Mouse (Mus musculus): Measurements from ENCODE around the gene Tnfrsf1b.

- no peak for TF ChIP-seq POLR2A (IDR thresholded peaks at IDR 0.05; ENCODE audit: insufficient read length, low read depth)
- no peak for TF ChIP-seq REST (IDR thresholded peaks at IDR 0.05; ENCODE audit: insufficient read depth, insufficient read length)
- TF ChIP-seq MAX (IDR thresholded peaks at IDR 0.05; ENCODE audit: low read depth), result no peak
- TF ChIP-seq USF1 (IDR thresholded peaks at IDR 0.05; ENCODE audit: low read depth), result no peak
- TF ChIP-seq TCF3 (IDR thresholded peaks at IDR 0.05; ENCODE audit: insufficient read length, low read depth), result no peak
- TF ChIP-seq CEBPB (IDR thresholded peaks at IDR 0.05; ENCODE audit: insufficient read depth, poor library complexity, severe bottlenecking), result no peak
- no peak for TF ChIP-seq POLR2AphosphoS2 (IDR thresholded peaks at IDR 0.05; ENCODE audit: insufficient read length, low read depth)
- TF ChIP-seq TCF12 (IDR thresholded peaks at IDR 0.05; ENCODE audit: insufficient read depth, poor library complexity, severe bottlenecking), result peak; percentile 39
- TF ChIP-seq MYOD1 (IDR thresholded peaks at IDR 0.05; ENCODE audit: control insufficient read depth in 1 of 3, insufficient read length in 2 of 3, low read depth in 2 of 3), result peak; percentile 27 to 87 (median 85)
- TF ChIP-seq MYOG (IDR thresholded peaks at IDR 0.05; ENCODE audit: control insufficient read depth in 1 of 3, insufficient read depth in 1 of 3, insufficient read length in 2 of 3, low read depth in 2 of 3), result peak; percentile 5 to 77 (median 72)
Measured at GRCm38 (mm10) chr4:145239049-145239830, 7.4 kb downstream of the Tnfrsf1b start.
